Mouse (Mus musculus): Measurements from ENCODE around the gene Mindy3. TPM values are rescaled to one million over a fixed set of nuclear protein-coding genes. Genes with fewer than 3 reads are reported as not detected.
A peak's percentile ranks its signal among the peaks of the same experiment; 100 is the strongest.

Gene Mindy3
- polyA plus RNA-seq, 1 experiment = 52.2 TPM

DNA sequence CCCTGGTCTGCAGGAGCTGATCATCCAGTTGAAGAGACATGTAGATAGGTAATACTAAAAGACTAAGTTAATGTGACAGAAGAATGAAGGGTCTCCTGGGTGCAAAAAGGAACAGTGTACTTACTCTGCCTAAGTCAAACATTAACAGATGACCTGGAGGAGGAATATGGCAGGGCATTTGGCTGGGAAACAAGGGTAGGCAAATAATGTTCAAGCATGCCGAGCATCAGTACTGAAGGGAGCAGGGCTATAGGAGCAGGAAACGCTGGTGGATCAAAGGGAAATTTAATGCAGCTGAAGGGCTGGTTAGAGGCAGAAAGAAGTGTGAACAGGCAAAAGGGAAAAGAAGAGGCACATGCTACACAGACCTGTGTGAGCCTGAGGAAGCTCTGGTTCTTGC is 8.1 kb downstream of the Mindy3 start:
- Histone ChIP-seq H3K27ac (ENCODE audit: insufficient read depth, low read length) (no peak overlapping the region), H3K4me1 (ENCODE audit: control insufficient read depth, insufficient read depth, low read length) (no peaks in the 10 kb centered on the region), H3K9ac (ENCODE audit: low read depth, poor library complexity, severe bottlenecking) (no peak overlapping the region), H3K27me3 (ENCODE audit: control insufficient read depth, insufficient read depth, low read length, poor library complexity, severe bottlenecking) (no peaks in the 10 kb centered on the region), H3K9me3 (replicated peaks; ENCODE audit: control insufficient read depth, insufficient read depth, low read length, poor library complexity, severe bottlenecking) (no peaks in the 10 kb centered on the region), H3K4me3 (ENCODE audit: low read depth, low read length) (no peak overlapping the region), H3K36me3 (ENCODE audit: control insufficient read depth, insufficient read depth, low read length, poor library complexity, severe bottlenecking) (no peaks in the 10 kb centered on the region)
- no peak for TF ChIP-seq EP300 (IDR thresholded peaks at IDR 0.05; ENCODE audit: insufficient read depth, low read depth, low read length)

DNA sequence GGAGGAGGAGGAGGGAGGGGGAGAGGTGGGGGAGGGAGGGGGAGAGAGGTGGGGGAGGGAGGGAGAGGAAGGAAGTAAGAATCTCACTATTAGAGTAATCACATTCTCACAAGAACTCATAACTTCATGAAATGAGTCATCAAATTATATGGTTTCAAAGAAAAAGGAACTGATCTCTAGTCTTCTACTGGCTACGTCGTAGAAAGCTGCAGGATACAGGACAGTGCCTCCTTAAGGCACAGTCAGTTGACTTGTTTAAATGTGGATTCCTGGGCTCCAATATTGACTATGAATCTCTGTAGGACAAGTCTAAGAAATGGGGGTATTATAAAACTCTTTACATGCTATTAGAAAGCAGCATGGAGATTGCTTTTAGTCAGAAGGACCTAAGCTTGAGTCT is 12.5 kb downstream of the Mindy3 start:
- no peaks in the 10 kb centered on the region for H3K4me1 ChIP-seq (ENCODE audit: control insufficient read depth, insufficient read depth, low read length)
- no peak for TF ChIP-seq EP300 (IDR thresholded peaks at IDR 0.05; ENCODE audit: insufficient read depth, low read depth, low read length)
- H3K9ac ChIP-seq (ENCODE audit: low read depth, poor library complexity, severe bottlenecking) = no peak overlapping the region
- H3K27ac ChIP-seq (ENCODE audit: insufficient read depth, low read length) = no peak overlapping the region
- H3K4me3 ChIP-seq (ENCODE audit: low read depth, low read length) = no peak overlapping the region
- H3K27me3 ChIP-seq (ENCODE audit: control insufficient read depth, insufficient read depth, low read length, poor library complexity, severe bottlenecking) = no peaks in the 10 kb centered on the region
- no peaks in the 10 kb centered on the region for H3K9me3 ChIP-seq (replicated peaks; ENCODE audit: control insufficient read depth, insufficient read depth, low read length, poor library complexity, severe bottlenecking)
- no peaks in the 10 kb centered on the region for H3K36me3 ChIP-seq (ENCODE audit: control insufficient read depth, insufficient read depth, low read length, poor library complexity, severe bottlenecking)

DNA sequence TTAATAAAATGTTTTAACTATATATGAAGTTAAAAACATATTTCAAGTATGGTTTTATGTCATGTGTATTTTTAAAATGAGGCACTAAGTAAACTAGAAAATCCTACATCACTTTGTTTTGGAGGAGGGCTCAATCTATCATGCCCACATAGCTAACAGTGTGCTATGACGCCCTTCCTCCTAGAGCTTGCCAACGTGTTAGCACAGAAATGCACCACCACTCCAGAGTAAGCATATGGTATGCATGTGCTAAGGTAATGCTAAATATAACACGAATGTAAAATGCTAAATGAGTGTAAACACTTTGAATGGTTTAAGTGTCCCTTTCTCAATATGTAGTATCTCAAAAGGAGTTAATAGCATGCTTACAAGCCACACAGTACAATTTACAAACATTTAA is 16.8 kb downstream of the Mindy3 start:
- H3K4me1 ChIP-seq (ENCODE audit: control insufficient read depth, insufficient read depth, low read length) = no peaks in the 10 kb centered on the region
- no peaks in the 10 kb centered on the region for H3K36me3 ChIP-seq (ENCODE audit: control insufficient read depth, insufficient read depth, low read length, poor library complexity, severe bottlenecking)
- no peak overlapping the region for H3K4me3 ChIP-seq (ENCODE audit: low read depth, low read length)
- H3K9me3 ChIP-seq (replicated peaks; ENCODE audit: control insufficient read depth, insufficient read depth, low read length, poor library complexity, severe bottlenecking) = no peaks in the 10 kb centered on the region
- H3K27me3 ChIP-seq (ENCODE audit: control insufficient read depth, insufficient read depth, low read length, poor library complexity, severe bottlenecking) = no peaks in the 10 kb centered on the region
- H3K9ac ChIP-seq (ENCODE audit: low read depth, poor library complexity, severe bottlenecking) = no peak overlapping the region
- TF ChIP-seq CTCF (IDR thresholded peaks at IDR 0.05; ENCODE audit: low read depth, low read length) = no peak
- no peak for TF ChIP-seq POLR2A (IDR thresholded peaks at IDR 0.05; ENCODE audit: insufficient read depth, low read length)
- no peak for TF ChIP-seq EP300 (IDR thresholded peaks at IDR 0.05; ENCODE audit: insufficient read depth, low read depth, low read length)
- no peak overlapping the region for H3K27ac ChIP-seq (ENCODE audit: insufficient read depth, low read length)

DNA sequence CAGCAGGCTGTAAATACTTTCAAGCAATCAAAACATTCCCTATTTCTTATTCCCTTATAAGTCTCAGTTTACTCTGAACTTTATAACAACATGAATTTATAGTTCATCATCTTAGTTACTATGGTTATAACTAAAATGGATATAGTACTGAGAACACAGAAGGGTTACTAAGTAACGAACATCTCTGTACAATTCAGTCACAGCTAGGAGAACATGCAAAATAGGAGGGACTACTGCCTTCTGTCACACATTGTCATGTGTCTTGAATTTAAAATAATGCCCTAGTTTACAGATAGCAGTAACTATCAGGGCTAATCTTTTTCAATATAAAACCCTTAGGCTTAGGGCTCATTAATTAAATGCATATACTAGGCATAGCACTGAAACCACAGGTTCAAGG is 18.1 kb downstream of the Mindy3 start:
- Histone ChIP-seq H3K36me3 (ENCODE audit: control insufficient read depth, insufficient read depth, low read length, poor library complexity, severe bottlenecking) (no peaks in the 10 kb centered on the region), H3K9ac (ENCODE audit: low read depth, poor library complexity, severe bottlenecking) (no peak overlapping the region), H3K4me3 (ENCODE audit: low read depth, low read length) (no peak overlapping the region), H3K27me3 (ENCODE audit: control insufficient read depth, insufficient read depth, low read length, poor library complexity, severe bottlenecking) (no peaks in the 10 kb centered on the region), H3K9me3 (replicated peaks; ENCODE audit: control insufficient read depth, insufficient read depth, low read length, poor library complexity, severe bottlenecking) (no peaks in the 10 kb centered on the region), H3K4me1 (ENCODE audit: control insufficient read depth, insufficient read depth, low read length) (no peaks in the 10 kb centered on the region), H3K27ac (ENCODE audit: insufficient read depth, low read length) (no peak overlapping the region)
- no peak for TF ChIP-seq CTCF (IDR thresholded peaks at IDR 0.05; ENCODE audit: low read depth, low read length)
- TF ChIP-seq EP300 (IDR thresholded peaks at IDR 0.05; ENCODE audit: insufficient read depth, low read depth, low read length) = no peak
- no peak for TF ChIP-seq POLR2A (IDR thresholded peaks at IDR 0.05; ENCODE audit: insufficient read depth, low read length)

DNA sequence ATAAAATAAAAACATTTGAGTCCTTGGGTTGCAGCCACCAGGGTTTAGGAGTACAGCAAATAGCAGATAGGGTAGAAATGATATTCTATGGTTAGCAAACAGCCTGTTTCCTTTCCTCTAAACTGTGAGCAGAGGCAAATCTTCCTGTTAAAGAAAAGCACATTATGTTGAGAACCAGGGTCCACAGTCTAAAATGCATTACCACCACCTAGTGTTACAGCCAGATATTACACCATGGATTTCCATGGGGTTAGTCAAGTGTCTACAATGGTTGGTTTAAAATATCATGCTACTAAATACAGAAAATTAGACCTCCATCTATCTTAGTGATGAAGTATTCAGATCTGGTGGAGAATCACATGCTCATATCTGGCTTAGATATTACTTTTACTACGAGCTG is 30.2 kb downstream of the Mindy3 start:
- no peaks in the 10 kb centered on the region for H3K4me1 ChIP-seq (ENCODE audit: control insufficient read depth, insufficient read depth, low read length)
- no peaks in the 10 kb centered on the region for H3K36me3 ChIP-seq (ENCODE audit: control insufficient read depth, insufficient read depth, low read length, poor library complexity, severe bottlenecking)
- H3K9ac ChIP-seq (ENCODE audit: low read depth, poor library complexity, severe bottlenecking) = no peak overlapping the region
- no peak overlapping the region for H3K4me3 ChIP-seq (ENCODE audit: low read depth, low read length)
- H3K27me3 ChIP-seq (ENCODE audit: control insufficient read depth, insufficient read depth, low read length, poor library complexity, severe bottlenecking) = no peaks in the 10 kb centered on the region
- H3K9me3 ChIP-seq (replicated peaks; ENCODE audit: control insufficient read depth, insufficient read depth, low read length, poor library complexity, severe bottlenecking) = no peaks in the 10 kb centered on the region
- no peak for TF ChIP-seq POLR2A (IDR thresholded peaks at IDR 0.05; ENCODE audit: insufficient read depth, low read length)
- TF ChIP-seq EP300 (IDR thresholded peaks at IDR 0.05; ENCODE audit: insufficient read depth, low read depth, low read length) = no peak
- TF ChIP-seq CTCF (IDR thresholded peaks at IDR 0.05; ENCODE audit: low read depth, low read length) = peak; percentile 6
- H3K27ac ChIP-seq (ENCODE audit: insufficient read depth, low read length) = no peak overlapping the region

DNA sequence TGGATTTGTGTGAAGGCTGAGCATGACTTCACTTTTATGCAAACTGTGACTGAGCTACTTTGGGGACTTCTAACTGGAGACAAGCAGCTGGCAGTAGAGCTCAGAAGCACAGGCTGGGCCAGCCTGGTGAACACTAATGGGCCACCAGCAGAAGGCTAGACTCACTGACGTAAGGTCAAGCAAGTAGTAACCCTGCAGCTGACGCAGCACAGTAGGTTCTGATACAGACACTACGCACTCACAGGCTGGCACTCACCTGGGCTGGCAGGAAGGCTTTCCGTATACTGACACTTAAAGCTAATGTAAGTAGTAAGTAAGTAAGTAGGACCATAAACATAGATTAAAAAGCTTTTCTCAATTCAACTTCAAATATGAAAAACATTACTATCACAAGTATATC is 30.7 kb downstream of the Mindy3 start:
- no peak overlapping the region for H3K9ac ChIP-seq (ENCODE audit: low read depth, poor library complexity, severe bottlenecking)
- TF ChIP-seq POLR2A (IDR thresholded peaks at IDR 0.05; ENCODE audit: insufficient read depth, low read length) = no peak
- no peak for TF ChIP-seq CTCF (IDR thresholded peaks at IDR 0.05; ENCODE audit: low read depth, low read length)
- TF ChIP-seq EP300 (IDR thresholded peaks at IDR 0.05; ENCODE audit: insufficient read depth, low read depth, low read length) = no peak
- H3K36me3 ChIP-seq (ENCODE audit: control insufficient read depth, insufficient read depth, low read length, poor library complexity, severe bottlenecking) = no peaks in the 10 kb centered on the region
- H3K4me1 ChIP-seq (ENCODE audit: control insufficient read depth, insufficient read depth, low read length) = no peaks in the 10 kb centered on the region
- no peaks in the 10 kb centered on the region for H3K9me3 ChIP-seq (replicated peaks; ENCODE audit: control insufficient read depth, insufficient read depth, low read length, poor library complexity, severe bottlenecking)
- no peak overlapping the region for H3K4me3 ChIP-seq (ENCODE audit: low read depth, low read length)
- H3K27me3 ChIP-seq (ENCODE audit: control insufficient read depth, insufficient read depth, low read length, poor library complexity, severe bottlenecking) = no peaks in the 10 kb centered on the region
- no peak overlapping the region for H3K27ac ChIP-seq (ENCODE audit: insufficient read depth, low read length)
